10 mouse cellular contexts compared by ENCODE assay signal in the genomic region with DNA sequence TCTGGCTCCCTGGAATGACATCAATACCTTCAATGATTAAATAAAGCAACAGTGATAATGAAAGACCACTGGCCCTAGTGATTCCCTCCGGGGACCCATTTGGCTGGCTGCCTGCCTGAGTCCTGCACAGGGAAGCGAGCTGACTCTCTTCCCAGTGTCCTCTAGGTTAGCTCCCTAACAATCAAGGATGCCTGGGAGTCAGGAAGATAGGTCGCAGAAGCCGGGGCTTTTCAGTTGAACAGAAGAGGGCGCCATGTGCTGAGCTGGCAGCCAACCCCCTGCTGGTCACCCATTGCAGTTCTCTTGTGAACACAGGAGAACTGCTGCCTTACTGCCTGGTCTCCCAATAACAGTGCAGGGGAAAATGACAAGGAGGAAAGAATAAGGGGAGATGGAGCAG.
A peak's percentile ranks its signal among the peaks of the same experiment; 100 is the strongest.
DNase-seq lines count a peak whose midpoint lies in the region; ATAC-seq lines count a peak whose summit lies in the region.
"Had no signal": no experiment of that assay in that cellular context is flagged by ENCODE, and none has a peak within 500 bp of the region (broad histone marks: within the 10 kb centered on the region; RNA-seq: fewer than 3 reads in every experiment).

No protein-coding gene starts in this region.

- H3K9ac ChIP-seq in liver, embryonic 11.5 days (ENCODE audit: low read depth, low read length), result no peak overlapping the region
- H3K9ac ChIP-seq: embryonic facial prominence, embryonic 15.5 days had no signal

- no peaks in the 10 kb centered on the region for H3K27me3 ChIP-seq in liver, embryonic 11.5 days (replicated peaks; ENCODE audit: control insufficient read depth, insufficient read depth, low read length)
- H3K27me3 ChIP-seq: embryonic facial prominence, embryonic 15.5 days had no signal

- H3K4me1 ChIP-seq in liver, embryonic 11.5 days (replicated peaks; ENCODE audit: control insufficient read depth, insufficient read depth, low read length), result peaks cover 3% of the 10 kb centered on the region; the same call in 1 of the 2 replicates

- no peaks in the 10 kb centered on the region for H3K9me3 ChIP-seq in liver, embryonic 11.5 days (ENCODE audit: control insufficient read depth, low read length)
- H3K9me3 ChIP-seq: embryonic facial prominence, embryonic 15.5 days had no signal

- peak; percentile 5 to 13 for DNase-seq in spleen, adult 18-20 months
- DNase-seq in spleen, adult 12 weeks (ENCODE audit: low spot score), result no peak
- peak; percentile 62 for DNase-seq in cerebellum, adult 18-20 months
- DNase-seq in gastrocnemius, adult 8-10 months (ENCODE audit: low spot score in 2 of 2), result peak; percentile 31 to 36
- DNase-seq in kidney, adult 8-10 months, result peak; percentile 65 to 72
- no peak for DNase-seq in liver, embryonic 11.5 days (ENCODE audit: low spot score)
- peak; percentile 67 for DNase-seq in ovary, postnatal 36 days (ENCODE audit: low spot score)

- H3K4me2 ChIP-seq in liver, embryonic 11.5 days, result no peak overlapping the region
- H3K4me2 ChIP-seq: embryonic facial prominence, embryonic 15.5 days had no signal

- WGBS in liver, embryonic 11.5 days, result 17% methylated on average over 5 of the region's 5 CpGs

- H3K4me3 ChIP-seq in liver, embryonic 11.5 days (ENCODE audit: low read depth, low read length), result no peak overlapping the region
- H3K4me3 ChIP-seq: embryonic facial prominence, embryonic 15.5 days; myocyte had no signal

- H3K27ac ChIP-seq in liver, embryonic 11.5 days (ENCODE audit: low read depth, low read length), result no peak overlapping the region
- H3K27ac ChIP-seq: embryonic facial prominence, embryonic 15.5 days had no signal

- peak; percentile 29; the same call in 1 of the 2 replicates for ATAC-seq in liver, embryonic 11.5 days (replicated peaks; ENCODE audit: low FRiP score)
- no peak for ATAC-seq in inflammation-experienced regulatory T-cells, adult 6 months

- H3K36me3 ChIP-seq in liver, embryonic 11.5 days (ENCODE audit: control insufficient read depth, insufficient read depth, low read length), result no peaks in the 10 kb centered on the region
- H3K36me3 ChIP-seq: embryonic facial prominence, embryonic 15.5 days had no signal

Comparison
In these comparisons a context has a peak if more than half of its experiments do, and no peak if none do; other contexts are left out.
1. DNase-seq: peak in spleen, adult 18-20 months (2 of 2), cerebellum, adult 18-20 months (2 of 2), gastrocnemius, adult 8-10 months (2 of 2), kidney, adult 8-10 months (2 of 2) and ovary, postnatal 36 days (single experiment); none in spleen, adult 12 weeks (single experiment) and liver, embryonic 11.5 days (single experiment).